Mouse (Mus musculus) heart, embryonic 11.5 days (tissue): ENCODE measurements around the gene Rtn4rl2. TPM values are rescaled to one million over a fixed set of nuclear protein-coding genes. Genes with fewer than 3 reads are reported as not detected.

Experiments
- ATAC-seq: fragments of 200-750 bp; cut with Nextera tagmentation; replicated peaks from 2 replicates; pipeline ENCODE4 v1.8.0; 2017; ENCODE audit warnings: moderate library complexity; ENCODE audit not compliant: insufficient number of reproducible peaks, low FRiP score, low TSS enrichment
- H3K27ac ChIP-seq: fragments of 300-500 bp; sonication (generic); 2 replicates; pipeline ENCODE4 v1.5.1; 2014; ENCODE audit warnings: mild to moderate bottlenecking, low read depth, low read length
- H3K27me3 ChIP-seq: fragments of 300-500 bp; sonication (generic); 2 replicates; pipeline ENCODE4 v1.6.1; 2014; ENCODE audit warnings: mild to moderate bottlenecking, low read length, mixed read lengths; ENCODE audit not compliant: control insufficient read depth, insufficient read depth
- H3K36me3 ChIP-seq: fragments of 300-500 bp; sonication (generic); 2 replicates; pipeline ENCODE4 v1.6.1; 2014; ENCODE audit warnings: mild to moderate bottlenecking, low read length, moderate library complexity, mixed read lengths; ENCODE audit not compliant: control insufficient read depth, insufficient read depth
- H3K4me1 ChIP-seq: fragments of 300-500 bp; sonication (generic); 2 replicates; pipeline ENCODE4 v1.6.1; 2014; ENCODE audit warnings: low read length; ENCODE audit not compliant: control insufficient read depth, insufficient read depth
- H3K4me2 ChIP-seq: fragments of 300-500 bp; sonication (generic); 2 replicates; pipeline ENCODE4 v1.6.1; 2014; ENCODE audit warnings: mild to moderate bottlenecking, moderate library complexity
- H3K4me3 ChIP-seq: fragments of 300-500 bp; sonication (generic); 2 replicates; pipeline ENCODE4 v1.5.1; 2014; ENCODE audit warnings: low read depth, low read length
- H3K9ac ChIP-seq: fragments of 300-500 bp; sonication (generic); 2 replicates; pipeline ENCODE4 v1.6.1; 2014; ENCODE audit warnings: mild to moderate bottlenecking, low read depth, low read length, moderate library complexity
- H3K9me3 ChIP-seq: fragments of 300-500 bp; sonication (generic); replicated peaks from 2 replicates; pipeline ENCODE4 v1.6.1; 2016; ENCODE audit warnings: low read length; ENCODE audit not compliant: control insufficient read depth
- WGBS: fragments of 180-500 bp; shearing (Covaris S2); extraction: QIAGEN DNeasy Blood & Tissue Kit; methylation state at CpG from one replicate; pipeline ENCODE4 v1.1.7; 2014; ENCODE audit not compliant: insufficient replicate concordance; 5-methylcytosine and 5-hydroxymethylcytosine counted together
- polyA plus RNA-seq: library from polyadenylated mRNA; unstranded; fragments of >200 nt; fragmentation: Nextera tagmentation; extraction: Ambion mirVana; gene quantifications from 2 replicates; pipeline ENCODE4 v1.2.1, GENCODE M21; 2014

Gene Rtn4rl2
- polyA plus RNA-seq, 1 experiment from 2014 or later = 1.1 TPM

GRCm38 (mm10) chr2:84888657-84889315 is 2.3 kb upstream of the Rtn4rl2 start:
- Histone ChIP-seq H3K27ac (no peak overlapping the region), H3K4me2 (peak overlapping the region; percentile 58), H3K27me3 (peaks cover 77% of the 10 kb centered on the region), H3K4me3 (peak overlapping the region; percentile 60), H3K36me3 (no peaks in the 10 kb centered on the region), H3K9me3 (no peaks in the 10 kb centered on the region), H3K9ac (no peak overlapping the region), H3K4me1 (peaks cover 24% of the 10 kb centered on the region)
- no peak for ATAC-seq
- 3% methylated on average over 28 of the region's 28 CpGs for WGBS

- no peak overlapping the region for H3K9ac ChIP-seq
- no peak for ATAC-seq
Observed at GRCm38 (mm10) chr2:84887411-84888271, 1.1 kb upstream of the Rtn4rl2 start.

GRCm38 (mm10) chr2:84886821-84887281 is 341 bp upstream of the Rtn4rl2 start:
- Histone ChIP-seq H3K27ac (no peak overlapping the region), H3K36me3 (no peaks in the 10 kb centered on the region), H3K27me3 (peaks cover 83% of the 10 kb centered on the region), H3K4me3 (peak overlapping the region; percentile 60), H3K9ac (peak overlapping the region; percentile 49; the same call in 1 of the 2 replicates), H3K9me3 (no peaks in the 10 kb centered on the region), H3K4me2 (peak overlapping the region; percentile 72), H3K4me1 (peaks cover 34% of the 10 kb centered on the region)
- ATAC-seq = 0 out of 2 replicates have a peak, but pooled peaks have one; percentile 12
- whole genome bisulfite sequencing = under 1% methylated on average over 34 of the region's 39 CpGs

More at GRCm38 (mm10) chr2:84887411-84888271, 1.1 kb upstream of the Rtn4rl2 start:
- peak overlapping the region; percentile 60 for H3K4me3 ChIP-seq
- no peaks in the 10 kb centered on the region for H3K9me3 ChIP-seq
- H3K36me3 ChIP-seq = no peaks in the 10 kb centered on the region
- H3K27me3 ChIP-seq = peaks cover 80% of the 10 kb centered on the region
- peak overlapping the region; percentile 72 for H3K4me2 ChIP-seq
- H3K27ac ChIP-seq = no peak overlapping the region
- WGBS = under 1% methylated on average over 58 of the region's 58 CpGs
- H3K4me1 ChIP-seq = peaks cover 33% of the 10 kb centered on the region

GRCm38 (mm10) chr2:84885084-84886055 is 1.1 kb downstream of the Rtn4rl2 start:
- no peaks in the 10 kb centered on the region for H3K36me3 ChIP-seq

GRCm38 (mm10) chr2:84884611-84885010 is 1.9 kb downstream of the Rtn4rl2 start:
- no peaks in the 10 kb centered on the region for H3K9me3 ChIP-seq
- no peak for ATAC-seq
- H3K27ac ChIP-seq = no peak overlapping the region
- peaks cover 34% of the 10 kb centered on the region for H3K4me1 ChIP-seq
- no peaks in the 10 kb centered on the region for H3K36me3 ChIP-seq
- H3K4me2 ChIP-seq = no peak overlapping the region
- 38% methylated on average over 4 of the region's 4 CpGs for WGBS
- peaks cover 97% of the 10 kb centered on the region for H3K27me3 ChIP-seq
- no peak overlapping the region for H3K9ac ChIP-seq
- no peak overlapping the region for H3K4me3 ChIP-seq

More at GRCm38 (mm10) chr2:84885084-84886055, 1.1 kb downstream of the Rtn4rl2 start:
- 10% methylated on average over 21 of the region's 23 CpGs for WGBS
- peak overlapping the region; percentile 60; the same call in 1 of the 2 replicates for H3K4me3 ChIP-seq
- no peak overlapping the region; the same call in 1 of the 2 replicates for H3K4me2 ChIP-seq
- peaks cover 34% of the 10 kb centered on the region for H3K4me1 ChIP-seq
- H3K27ac ChIP-seq = no peak overlapping the region
- H3K9ac ChIP-seq = no peak overlapping the region
- H3K27me3 ChIP-seq = peaks cover 94% of the 10 kb centered on the region
- ATAC-seq = no peak
- no peaks in the 10 kb centered on the region for H3K9me3 ChIP-seq

GRCm38 (mm10) chr2:84883942-84884341 is 2.6 kb downstream of the Rtn4rl2 start:
- Histone ChIP-seq H3K9ac (no peak overlapping the region), H3K9me3 (no peaks in the 10 kb centered on the region), H3K4me3 (no peak overlapping the region), H3K27ac (no peak overlapping the region), H3K4me2 (no peak overlapping the region), H3K4me1 (peaks cover 29% of the 10 kb centered on the region), H3K36me3 (no peaks in the 10 kb centered on the region), H3K27me3 (peaks cover 90% of the 10 kb centered on the region)
- no peak for ATAC-seq
- 56% methylated on average over 4 of the region's 4 CpGs for WGBS

GRCm38 (mm10) chr2:84883530-84883929 is 3.0 kb downstream of the Rtn4rl2 start:
- H3K27ac ChIP-seq = no peak overlapping the region
- peak overlapping the region; percentile 20; the same call in 1 of the 2 replicates for H3K4me3 ChIP-seq
- no peak overlapping the region for H3K9ac ChIP-seq
- peaks cover 89% of the 10 kb centered on the region for H3K27me3 ChIP-seq
- 5% methylated on average over 11 of the region's 11 CpGs for WGBS
- peak overlapping the region; percentile 52 for H3K4me2 ChIP-seq
- H3K36me3 ChIP-seq = no peaks in the 10 kb centered on the region
- H3K9me3 ChIP-seq = no peaks in the 10 kb centered on the region
- no peak for ATAC-seq
- H3K4me1 ChIP-seq = peaks cover 25% of the 10 kb centered on the region

GRCm38 (mm10) chr2:84883084-84883483 is 3.4 kb downstream of the Rtn4rl2 start:
- peak overlapping the region; percentile 20; the same call in 1 of the 2 replicates for H3K4me3 ChIP-seq
- no peaks in the 10 kb centered on the region for H3K36me3 ChIP-seq
- WGBS = 2% methylated on average over 6 of the region's 6 CpGs
- ATAC-seq = no peak
- peak overlapping the region; percentile 52 for H3K4me2 ChIP-seq
- H3K9ac ChIP-seq = no peak overlapping the region
- peaks cover 24% of the 10 kb centered on the region for H3K4me1 ChIP-seq
- H3K27ac ChIP-seq = no peak overlapping the region
- no peaks in the 10 kb centered on the region for H3K9me3 ChIP-seq
- H3K27me3 ChIP-seq = peaks cover 85% of the 10 kb centered on the region
